Mouse (Mus musculus) heart, postnatal 14 days (tissue): ENCODE data around the gene Nalcn. TPM values are rescaled to one million over a fixed set of nuclear protein-coding genes. Genes with fewer than 3 reads are reported as not detected.

Experiments
- DNase-seq, 2 experiments: peaks; one replicate each; pipeline ENCODE4 v3.0.0; 2021 to 2022
- intact Hi-C: fragments of 180-260 bp; cut with DNase I; formaldehyde crosslinking; loops from one replicate; pipeline ENCODE4 v1.15.1; 2025
- total RNA-seq, 2 experiments: library from RNA; stranded (reverse); gene quantifications; 2 replicates each; pipeline ENCODE4 v1.2.3; 2021

Gene Nalcn
- total RNA-seq, 2 experiments from 2014 or later: 0.15 to 0.24 TPM

- no peak for DNase-seq
- intact Hi-C loops: no loop called here
Observed at GRCm38 (mm10) chr14:123513376-123514141, 113.4 kb downstream of the Nalcn start.

GRCm38 (mm10) chr14:123512923-123513322 is 114.0 kb downstream of the Nalcn start:
- intact Hi-C loops: no loop called here
- DNase-seq: no peak

- intact Hi-C loops: no loop called here
- no peak for DNase-seq
Observed at GRCm38 (mm10) chr14:123495544-123495943, 131.4 kb downstream of the Nalcn start.

- no peak for DNase-seq
- intact Hi-C loops: no loop called here
Observed at GRCm38 (mm10) chr14:123488575-123489207, 138.3 kb downstream of the Nalcn start.

GRCm38 (mm10) chr14:123462026-123462425 is 164.9 kb downstream of the Nalcn start:
- DNase-seq: no peak
- intact Hi-C loops: no loop called here

GRCm38 (mm10) chr14:123446031-123446430 is 180.9 kb downstream of the Nalcn start:
- intact Hi-C loops: no loop called here
- no peak for DNase-seq

GRCm38 (mm10) chr14:123435542-123435941 is 191.4 kb downstream of the Nalcn start:
- DNase-seq: no peak
- intact Hi-C loops: no loop called here

GRCm38 (mm10) chr14:123376167-123376855 is 250.6 kb downstream of the Nalcn start:
- DNase-seq: no peak
- intact Hi-C loops: no loop called here

- peak in 1 of 2 experiments; percentile 14 for DNase-seq
- intact Hi-C loops: loop anchor here (5.0 kb wide), 1 partner anchor 1371 kb away; no protein-coding TSS in a partner anchor
Observed at GRCm38 (mm10) chr14:123371522-123371921, 255.4 kb downstream of the Nalcn start.

GRCm38 (mm10) chr14:123359691-123360090 is 267.3 kb downstream of the Nalcn start:
- no peak for DNase-seq
- intact Hi-C loops: loop anchor here (10.0 kb wide), 1 partner anchor 405 kb away; no protein-coding TSS in a partner anchor

- peak in 1 of 2 experiments; percentile 18 for DNase-seq
- intact Hi-C loops: loop anchor here (5.0 to 10.0 kb wide), 2 partner anchors 398 to 1161 kb away; no protein-coding TSS in a partner anchor
Observed at GRCm38 (mm10) chr14:123352973-123353372, 274.0 kb downstream of the Nalcn start.

GRCm38 (mm10) chr14:123331841-123332240 is 295.1 kb downstream of the Nalcn start:
- intact Hi-C loops: no loop called here
- DNase-seq: no peak

- no peak for DNase-seq
- intact Hi-C loops: loop anchor here (1.0 to 10.0 kb wide), 2 partner anchors 361 to 1090 kb away; no protein-coding TSS in a partner anchor
Observed at GRCm38 (mm10) chr14:123314369-123314768, 312.6 kb downstream of the Nalcn start.

GRCm38 (mm10) chr14:123312371-123312770 is 314.6 kb downstream of the Nalcn start:
- intact Hi-C loops: loop anchor here (10.0 kb wide), 1 partner anchor 1088 kb away; no protein-coding TSS in a partner anchor
- no peak for DNase-seq

- intact Hi-C loops: loop anchor here (5.0 kb wide), 1 partner anchor 1256 kb away; no protein-coding TSS in a partner anchor
- no peak for DNase-seq
Observed at GRCm38 (mm10) chr14:123296068-123296467, 330.9 kb downstream of the Nalcn start.

GRCm38 (mm10) chr14:123291118-123292007 is 335.6 kb downstream of the Nalcn start:
- DNase-seq: peak in 1 of 2 experiments; percentile 31
- intact Hi-C loops: no loop called here

GRCm38 (mm10) chr14:123282165-123282564 is 344.8 kb downstream of the Nalcn start:
- DNase-seq: no peak
- intact Hi-C loops: no loop called here

GRCm38 (mm10) chr14:123272121-123272520 is 354.8 kb downstream of the Nalcn start:
- DNase-seq: no peak
- intact Hi-C loops: no loop called here

GRCm38 (mm10) chr14:123240738-123241137 is 386.2 kb downstream of the Nalcn start:
- intact Hi-C loops: loop anchor here (2.0 kb wide), 1 partner anchor 288 kb away; no protein-coding TSS in a partner anchor
- no peak for DNase-seq

GRCm38 (mm10) chr14:123239945-123240344 is 387.0 kb downstream of the Nalcn start:
- DNase-seq: peak in 1 of 2 experiments; percentile 16
- intact Hi-C loops: loop anchor here (2.0 kb wide), 1 partner anchor 287 kb away; no protein-coding TSS in a partner anchor
